Mouse (Mus musculus) hindbrain, embryonic 15.5 days (tissue): Measurements from ENCODE around the gene Pcbp4. TPM values are rescaled to one million over a fixed set of nuclear protein-coding genes. Genes with fewer than 3 reads are reported as not detected.
"Not testable (repeated sequence)": the region's sequence is repeated elsewhere in the genome, so short reads cannot be mapped to it uniquely, and the experiment has no call there.

ENCODE experiments used
- ATAC-seq: fragments of 200-750 bp; cut with Nextera tagmentation; 2 replicates; pipeline ENCODE4 v1.8.0; 2017; ENCODE audit warnings: low read depth, moderate number of reproducible peaks, moderate TSS enrichment; ENCODE audit not compliant: low FRiP score
- H3K27ac ChIP-seq: fragments of 300-500 bp; sonication (generic); replicated peaks from 2 replicates; pipeline ENCODE4 v1.5.1; 2015; ENCODE audit warnings: mild to moderate bottlenecking, inconsistent platforms
- H3K27me3 ChIP-seq: fragments of 300-500 bp; sonication (generic); 2 replicates; pipeline ENCODE4 v1.6.1; 2015; ENCODE audit warnings: control low read depth, inconsistent platforms
- H3K36me3 ChIP-seq: fragments of 300-500 bp; sonication (generic); 2 replicates; pipeline ENCODE4 v1.6.1; 2015; ENCODE audit warnings: control low read depth, inconsistent platforms
- H3K4me1 ChIP-seq: fragments of 300-500 bp; sonication (generic); replicated peaks from 2 replicates; pipeline ENCODE4 v1.6.1; 2015; ENCODE audit warnings: control low read depth, inconsistent platforms
- H3K4me2 ChIP-seq: fragments of 300-500 bp; sonication (generic); 2 replicates; pipeline ENCODE4 v1.6.1; 2015; ENCODE audit warnings: moderate library complexity, mild to moderate bottlenecking, inconsistent platforms
- H3K4me3 ChIP-seq: fragments of 300-500 bp; sonication (generic); 2 replicates; pipeline ENCODE4 v1.5.1; 2015; ENCODE audit warnings: mild to moderate bottlenecking, inconsistent platforms
- H3K9ac ChIP-seq: fragments of 300-500 bp; sonication (generic); 2 replicates; pipeline ENCODE4 v1.6.1; 2015; ENCODE audit warnings: inconsistent platforms
- H3K9me3 ChIP-seq: fragments of 300-500 bp; sonication (generic); 2 replicates; pipeline ENCODE4 v1.6.1; 2016; ENCODE audit warnings: control low read depth, inconsistent platforms
- WGBS: fragments of 180-500 bp; shearing (Covaris S2); methylation state at CpG from one replicate; pipeline ENCODE4 v1.1.7; 2015; 5-methylcytosine and 5-hydroxymethylcytosine counted together
- polyA plus RNA-seq: library from polyadenylated mRNA; unstranded; fragments of >200 nt; fragmentation: Nextera tagmentation; extraction: Ambion mirVana; gene quantifications from 2 replicates; pipeline ENCODE4 v1.2.1, GENCODE M21; 2015

Pcbp4 gene
- polyA plus RNA-seq, 1 experiment from 2014 or later = 264 TPM

DNA sequence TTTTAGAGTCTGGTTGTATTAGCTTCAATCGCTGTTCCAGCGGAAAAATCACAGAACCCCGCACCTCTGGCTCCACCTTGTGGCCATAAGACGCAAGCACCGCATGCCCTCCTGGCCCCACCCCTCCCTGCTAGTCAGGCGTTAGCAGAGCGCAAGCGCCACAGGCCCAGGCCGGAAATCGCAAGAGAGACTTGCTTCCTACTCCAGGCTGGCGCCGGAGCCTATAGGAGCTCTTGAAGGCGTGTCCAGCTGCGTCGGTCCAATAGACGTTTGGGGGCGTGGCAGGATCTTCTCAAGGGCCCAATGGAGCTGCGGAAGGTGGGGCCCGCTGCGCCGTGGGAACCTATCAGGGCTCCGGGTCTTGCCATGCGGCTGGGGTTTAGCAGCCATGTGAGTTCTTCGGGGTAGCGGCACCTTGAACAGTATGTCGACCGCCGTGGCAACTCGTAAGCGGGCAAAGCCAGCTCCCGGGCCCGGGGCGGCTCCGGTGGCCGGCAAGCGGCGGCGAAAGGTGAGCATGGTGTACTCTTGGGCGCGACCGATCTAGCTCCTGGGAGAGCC lies 23.9 kb downstream of the Pcbp4 start, which contains the start of gene Parp3:
Gene Parp3 (minus strand): TSS at position 26 of the 561 bp plus-strand sequence.
- H3K9ac ChIP-seq = peak within 1 kb of the TSS; percentile 59
- WGBS = under 1% methylated on average over 41 of the region's 41 CpGs
- H3K9me3 ChIP-seq = no peaks in the 10 kb centered on the region
- peak within 1 kb of the TSS; percentile 65 for H3K4me3 ChIP-seq
- H3K27me3 ChIP-seq = no peaks in the 10 kb centered on the region
- H3K27ac ChIP-seq = peak within 1 kb of the TSS; percentile 50; the same call in 1 of the 2 replicates
- ATAC-seq = peak; percentile 99
- H3K4me2 ChIP-seq = peak within 1 kb of the TSS; percentile 77
- peaks cover 24% of the 10 kb centered on the region for H3K4me1 ChIP-seq
- peaks cover 8% of the 10 kb centered on the region; the same call in 1 of the 2 replicates for H3K36me3 ChIP-seq

DNA sequence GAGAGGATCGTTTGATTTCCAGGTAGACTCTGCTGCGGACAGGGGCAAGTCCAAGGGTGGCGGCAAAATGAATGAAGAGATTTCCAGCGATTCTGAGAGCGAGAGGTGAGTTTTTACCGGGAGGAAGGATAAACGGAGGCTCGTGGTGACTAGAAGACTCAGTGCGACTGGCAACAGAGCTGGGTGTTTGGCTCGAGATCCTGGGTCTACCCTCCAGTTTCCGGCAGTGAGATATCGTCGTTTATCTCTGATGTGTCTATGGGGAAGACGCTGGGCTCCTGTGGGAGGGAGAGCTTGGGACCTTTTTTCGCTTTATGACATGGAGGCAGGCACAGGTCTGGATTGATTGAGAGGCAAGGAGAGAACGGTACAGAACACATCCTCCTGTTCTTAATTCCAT lies 24.6 kb downstream of the Pcbp4 start:
- Histone ChIP-seq H3K4me1 (peaks cover 24% of the 10 kb centered on the region), H3K9ac (peak overlapping the region; percentile 59), H3K4me2 (peak overlapping the region; percentile 77), H3K27ac (no peak overlapping the region), H3K9me3 (no peaks in the 10 kb centered on the region), H3K4me3 (peak overlapping the region; percentile 65), H3K27me3 (no peaks in the 10 kb centered on the region), H3K36me3 (peaks cover 10% of the 10 kb centered on the region)
- ATAC-seq = no peak
- 4% methylated on average over 16 of the region's 16 CpGs for WGBS

- peak overlapping the region; percentile 77 for H3K4me2 ChIP-seq
- H3K9ac ChIP-seq = peak overlapping the region; percentile 59; the same call in 1 of the 2 replicates
- H3K4me1 ChIP-seq = peaks cover 24% of the 10 kb centered on the region
- peak overlapping the region; percentile 65 for H3K4me3 ChIP-seq
- H3K36me3 ChIP-seq = peaks cover 14% of the 10 kb centered on the region
- no peak for ATAC-seq
- 85% methylated on average over 9 of the region's 9 CpGs for WGBS
- H3K27me3 ChIP-seq = no peaks in the 10 kb centered on the region
- no peaks in the 10 kb centered on the region for H3K9me3 ChIP-seq
- no peak overlapping the region for H3K27ac ChIP-seq
Measured at GRCm38 (mm10) chr9:106478101-106478500, 25.0 kb downstream of the Pcbp4 start.

GRCm38 (mm10) chr9:106480541-106480940 lies 27.4 kb downstream of the Pcbp4 start:
- Histone ChIP-seq H3K4me2 (no peak overlapping the region), H3K4me3 (no peak overlapping the region), H3K4me1 (peaks cover 19% of the 10 kb centered on the region), H3K27me3 (no peaks in the 10 kb centered on the region), H3K27ac (no peak overlapping the region), H3K9me3 (no peaks in the 10 kb centered on the region), H3K9ac (no peak overlapping the region), H3K36me3 (peaks cover 32% of the 10 kb centered on the region)
- 96% methylated on average over 7 of the region's 7 CpGs for WGBS
- ATAC-seq = no peak

DNA sequence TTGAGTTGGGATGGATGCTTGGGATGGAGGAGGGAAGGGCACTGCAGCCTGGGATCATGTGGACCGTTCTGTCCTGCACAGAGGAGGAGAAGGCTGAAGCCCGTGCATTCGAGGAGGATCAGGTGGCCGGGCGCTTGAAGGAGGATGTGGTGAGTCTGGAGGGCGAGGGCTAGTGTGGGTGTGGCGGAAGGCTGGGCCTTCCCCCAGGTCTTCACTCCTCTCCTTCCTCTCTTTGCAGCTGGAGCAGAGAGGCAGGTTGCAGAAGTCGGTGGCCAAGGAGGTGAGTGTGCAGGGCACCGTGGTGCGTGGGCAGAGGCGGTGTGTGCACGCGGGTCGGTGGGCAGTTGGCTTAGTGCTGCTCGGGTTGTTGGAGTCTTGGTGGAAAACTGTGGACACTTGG lies 28.0 kb downstream of the Pcbp4 start:
- H3K4me1 ChIP-seq = peaks cover 18% of the 10 kb centered on the region
- H3K4me2 ChIP-seq = no peak overlapping the region
- ATAC-seq = no peak
- H3K9ac ChIP-seq = no peak overlapping the region
- H3K27me3 ChIP-seq = no peaks in the 10 kb centered on the region
- no peak overlapping the region for H3K27ac ChIP-seq
- no peak overlapping the region for H3K4me3 ChIP-seq
- WGBS = 97% methylated on average over 15 of the region's 15 CpGs
- peaks cover 35% of the 10 kb centered on the region for H3K36me3 ChIP-seq
- no peaks in the 10 kb centered on the region for H3K9me3 ChIP-seq

DNA sequence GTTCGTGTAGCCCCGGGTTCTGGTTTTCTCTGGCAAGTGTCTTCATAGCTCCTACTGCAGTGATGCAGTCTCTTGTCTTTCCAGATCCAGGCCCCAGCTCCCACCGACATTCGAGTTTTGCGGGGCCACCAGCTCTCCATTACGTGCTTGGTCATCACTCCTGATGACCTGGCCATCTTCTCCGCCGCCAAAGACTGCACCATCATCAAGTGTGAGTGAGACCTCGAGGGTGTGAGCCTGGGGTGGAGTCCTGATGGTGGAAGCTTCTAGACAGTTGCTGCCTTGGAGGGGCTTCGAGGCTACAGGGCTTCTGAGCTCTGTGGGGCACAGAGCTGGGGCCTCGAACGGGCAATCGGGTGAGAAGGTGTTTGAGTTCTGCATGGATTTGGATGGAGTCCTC lies 28.6 kb downstream of the Pcbp4 start:
- no peak for ATAC-seq
- no peak overlapping the region for H3K27ac ChIP-seq
- no peak overlapping the region for H3K9ac ChIP-seq
- no peak overlapping the region for H3K4me2 ChIP-seq
- no peaks in the 10 kb centered on the region for H3K9me3 ChIP-seq
- H3K4me1 ChIP-seq = peaks cover 12% of the 10 kb centered on the region
- H3K27me3 ChIP-seq = no peaks in the 10 kb centered on the region
- no peak overlapping the region for H3K4me3 ChIP-seq
- H3K36me3 ChIP-seq = peaks cover 37% of the 10 kb centered on the region
- 92% methylated on average over 13 of the region's 13 CpGs for WGBS

DNA sequence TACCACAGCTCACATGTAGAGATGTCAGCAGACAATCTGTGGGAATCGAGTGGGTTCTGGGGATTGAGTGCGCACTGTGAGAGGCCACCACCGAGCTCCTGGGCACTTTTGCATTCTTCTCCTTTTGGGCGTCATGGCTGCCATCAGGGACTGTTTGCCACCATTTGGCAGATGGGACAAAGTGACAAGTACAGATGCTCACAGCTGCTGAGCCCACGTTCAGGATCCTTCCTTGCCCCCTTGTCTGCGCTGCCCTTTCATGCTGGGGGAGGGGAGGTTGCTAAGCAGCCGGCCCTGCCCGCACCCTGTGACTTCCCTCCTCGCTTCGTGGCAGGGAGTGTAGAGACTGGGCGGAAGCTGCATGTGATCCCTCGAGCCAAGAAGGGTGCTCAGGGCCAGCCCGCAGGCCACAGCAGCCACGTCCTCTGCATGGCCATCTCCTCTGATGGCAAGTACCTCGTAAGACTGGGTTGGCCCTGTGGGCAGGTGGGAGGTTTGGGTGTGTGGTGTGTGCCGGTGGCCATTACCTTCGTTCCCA lies 29.6 kb downstream of the Pcbp4 start:
- H3K27ac ChIP-seq = no peak overlapping the region
- no peak overlapping the region for H3K9ac ChIP-seq
- peaks cover 11% of the 10 kb centered on the region for H3K4me1 ChIP-seq
- no peaks in the 10 kb centered on the region for H3K9me3 ChIP-seq
- 84% methylated on average over 17 of the region's 17 CpGs for WGBS
- H3K4me3 ChIP-seq = no peak overlapping the region
- H3K27me3 ChIP-seq = no peaks in the 10 kb centered on the region
- H3K36me3 ChIP-seq = peaks cover 37% of the 10 kb centered on the region
- H3K4me2 ChIP-seq = no peak overlapping the region
- no peak for ATAC-seq

GRCm38 (mm10) chr9:106483136-106483535 lies 30.0 kb downstream of the Pcbp4 start:
- peaks cover 6% of the 10 kb centered on the region for H3K4me1 ChIP-seq
- H3K9me3 ChIP-seq = no peaks in the 10 kb centered on the region
- H3K4me2 ChIP-seq = no peak overlapping the region
- H3K36me3 ChIP-seq = peaks cover 37% of the 10 kb centered on the region
- 96% methylated on average over 10 of the region's 10 CpGs for WGBS
- H3K27ac ChIP-seq = no peak overlapping the region
- H3K4me3 ChIP-seq = no peak overlapping the region
- ATAC-seq = no peak
- H3K9ac ChIP-seq = no peak overlapping the region
- H3K27me3 ChIP-seq = no peaks in the 10 kb centered on the region

- Histone ChIP-seq H3K27ac (no peak overlapping the region), H3K9ac (no peak overlapping the region), H3K4me3 (no peak overlapping the region), H3K36me3 (peaks cover 37% of the 10 kb centered on the region), H3K4me2 (no peak overlapping the region), H3K9me3 (no peaks in the 10 kb centered on the region), H3K4me1 (0 out of 2 replicates have a peak, but pooled peaks cover 1% of the 10 kb centered on the region), H3K27me3 (no peaks in the 10 kb centered on the region)
- no peak for ATAC-seq
- WGBS = 95% methylated on average over 17 of the region's 17 CpGs
Measured at GRCm38 (mm10) chr9:106483606-106484005, 30.5 kb downstream of the Pcbp4 start.

DNA sequence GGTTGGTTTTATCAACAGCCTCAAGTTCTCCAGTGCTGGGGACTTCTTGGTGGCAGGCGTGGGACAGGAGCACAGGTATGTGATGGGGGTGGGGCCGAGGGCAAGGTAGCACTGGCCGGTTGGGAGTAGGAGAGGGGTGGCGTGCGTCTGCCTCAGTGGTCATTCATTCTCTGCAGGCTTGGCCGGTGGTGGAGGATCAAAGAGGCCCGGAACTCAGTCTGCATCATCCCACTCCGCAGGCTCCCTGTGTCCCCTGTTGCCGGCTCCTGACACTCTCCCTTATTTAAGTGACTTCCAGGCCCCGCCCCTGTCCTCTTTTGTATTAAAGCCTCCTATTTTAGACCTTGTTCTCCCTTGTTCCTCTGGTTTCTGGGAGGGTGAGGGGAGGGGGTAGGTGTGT lies 32.0 kb downstream of the Pcbp4 start:
- H3K4me3 ChIP-seq = no peak overlapping the region
- H3K27ac ChIP-seq = no peak overlapping the region
- 75% methylated on average over 10 of the region's 10 CpGs for WGBS
- H3K4me2 ChIP-seq = no peak overlapping the region
- no peaks in the 10 kb centered on the region for H3K4me1 ChIP-seq
- H3K9ac ChIP-seq = no peak overlapping the region
- H3K36me3 ChIP-seq = peaks cover 37% of the 10 kb centered on the region
- ATAC-seq = no peak
- H3K27me3 ChIP-seq = no peaks in the 10 kb centered on the region
- no peaks in the 10 kb centered on the region for H3K9me3 ChIP-seq

DNA sequence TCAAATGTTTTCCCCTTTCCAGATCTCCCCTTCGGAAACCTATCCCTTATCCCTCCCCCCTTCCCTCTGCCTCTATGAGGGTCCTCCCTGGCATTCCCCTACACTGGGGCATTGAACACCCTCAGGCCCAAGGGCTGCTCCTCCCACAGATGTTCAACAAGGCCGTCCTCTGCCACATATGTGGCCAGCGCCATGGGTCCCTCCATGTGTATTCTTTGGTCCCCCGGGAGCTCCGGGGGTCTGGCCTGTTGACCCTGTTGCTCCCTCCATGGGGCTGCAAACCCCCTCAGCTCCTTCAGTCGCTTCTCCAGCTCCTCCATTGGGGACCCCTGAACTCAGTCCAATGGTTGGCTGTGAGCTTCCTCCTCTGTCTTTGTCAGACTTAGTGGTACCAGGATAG lies 34.5 kb downstream of the Pcbp4 start:
- not testable (repeated sequence) for ATAC-seq, H3K4me2 ChIP-seq, H3K9me3 ChIP-seq, H3K4me1 ChIP-seq, H3K27me3 ChIP-seq, H3K9ac ChIP-seq, H3K4me3 ChIP-seq, H3K27ac ChIP-seq
- WGBS = 87% methylated on average over 6 of the region's 6 CpGs
- H3K36me3 ChIP-seq = peaks cover 28% of the 10 kb centered on the region

DNA sequence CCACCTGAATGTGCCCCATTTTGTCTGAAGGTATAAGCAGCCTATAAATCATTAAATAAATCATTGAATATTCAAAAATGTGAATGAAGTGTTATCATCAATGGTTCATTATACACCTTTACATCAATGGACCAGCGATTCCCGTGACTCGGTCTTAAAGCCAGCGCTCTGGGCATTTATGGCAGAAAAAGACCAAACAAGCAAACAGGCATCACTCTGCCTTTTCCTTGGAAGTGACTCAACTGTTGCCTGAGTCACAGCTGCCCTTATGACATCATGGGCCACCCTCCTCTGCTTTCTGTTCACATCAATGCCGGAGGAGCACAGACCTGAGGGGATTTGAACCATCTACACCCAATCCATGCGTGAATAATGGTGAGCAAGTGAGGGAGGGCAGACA lies 46.6 kb downstream of the Pcbp4 start, which contains the start of gene Iqcf1:
Gene Iqcf1 (plus strand): TSS at position 301 of the 400 bp plus-strand sequence.
- Histone ChIP-seq H3K4me1 (no peaks in the 10 kb centered on the region), H3K36me3 (no peaks in the 10 kb centered on the region), H3K4me3 (no peak within 1 kb of the TSS), H3K4me2 (no peak within 1 kb of the TSS), H3K27me3 (no peaks in the 10 kb centered on the region), H3K9me3 (no peaks in the 10 kb centered on the region), H3K27ac (no peak within 1 kb of the TSS), H3K9ac (no peak within 1 kb of the TSS)
- no peak for ATAC-seq
- WGBS = 93% methylated on average over 6 of the region's 6 CpGs

GRCm38 (mm10) chr9:106501846-106502245 lies 48.8 kb downstream of the Pcbp4 start:
- Histone ChIP-seq H3K9me3 (no peaks in the 10 kb centered on the region), H3K4me2 (no peak overlapping the region), H3K27ac (no peak overlapping the region), H3K9ac (no peak overlapping the region), H3K27me3 (no peaks in the 10 kb centered on the region), H3K4me1 (no peaks in the 10 kb centered on the region), H3K4me3 (no peak overlapping the region), H3K36me3 (no peaks in the 10 kb centered on the region)
- ATAC-seq = no peak
- WGBS = 87% methylated on average over 22 of the region's 22 CpGs
